13 mouse cellular contexts compared by ENCODE assay signal in genomic region chr3:122422276-122422675, GRCm38 (mm10).
A peak's percentile ranks its signal among the peaks of the same experiment; 100 is the strongest.
DNase-seq lines count a peak whose midpoint lies in the region; ATAC-seq lines count a peak whose summit lies in the region.
"Had no signal": no experiment of that assay in that cellular context is flagged by ENCODE, and none has a peak within 500 bp of the region (broad histone marks: within the 10 kb centered on the region; RNA-seq: fewer than 3 reads in every experiment).

No protein-coding gene starts in this region.

- H3K4me3 ChIP-seq in forebrain, embryonic 12.5 days (replicated peaks), result no peak overlapping the region
- no peak overlapping the region for H3K4me3 ChIP-seq in forebrain, embryonic 14.5 days (ENCODE audit: low read depth, low read length)
- no peak overlapping the region for H3K4me3 ChIP-seq in lung, embryonic 16.5 days (ENCODE audit: low read length)
- no peak overlapping the region for H3K4me3 ChIP-seq in liver, embryonic 11.5 days (ENCODE audit: low read depth, low read length)
- H3K4me3 ChIP-seq: midbrain, embryonic 15.5 days had no signal

- H3K4me2 ChIP-seq in forebrain, embryonic 12.5 days, result peak overlapping the region; percentile 86; the same call in 1 of the 2 replicates
- no peak overlapping the region for H3K4me2 ChIP-seq in forebrain, embryonic 14.5 days (ENCODE audit: low read length)
- peak overlapping the region; percentile 83; the same call in 1 of the 2 replicates for H3K4me2 ChIP-seq in lung, embryonic 16.5 days (ENCODE audit: low read depth, low read length)
- H3K4me2 ChIP-seq in liver, embryonic 11.5 days, result peak overlapping the region; percentile 65

- peaks cover 28% of the 10 kb centered on the region for H3K4me1 ChIP-seq in forebrain, embryonic 12.5 days
- peaks cover 3% of the 10 kb centered on the region; the same call in 1 of the 2 replicates for H3K4me1 ChIP-seq in forebrain, embryonic 14.5 days (ENCODE audit: control insufficient read depth, insufficient read depth, low read length)
- peaks cover 18% of the 10 kb centered on the region for H3K4me1 ChIP-seq in lung, embryonic 16.5 days (replicated peaks; ENCODE audit: control insufficient read depth, insufficient read depth, low read length)
- H3K4me1 ChIP-seq in liver, embryonic 11.5 days (replicated peaks; ENCODE audit: control insufficient read depth, insufficient read depth, low read length), result no peaks in the 10 kb centered on the region; the same call in none of the 2 replicates

- no peak overlapping the region for H3K9ac ChIP-seq in forebrain, embryonic 12.5 days
- no peak overlapping the region for H3K9ac ChIP-seq in forebrain, embryonic 14.5 days (ENCODE audit: low read length)
- H3K9ac ChIP-seq in lung, embryonic 16.5 days (ENCODE audit: low read length), result no peak overlapping the region
- no peak overlapping the region for H3K9ac ChIP-seq in liver, embryonic 11.5 days (ENCODE audit: low read depth, low read length)
- H3K9ac ChIP-seq: midbrain, embryonic 15.5 days had no signal

- no peak for ATAC-seq in forebrain, embryonic 12.5 days (ENCODE audit: low FRiP score)
- ATAC-seq in forebrain, embryonic 14.5 days, result no peak
- peak; percentile 21; the same call in 1 of the 2 replicates for ATAC-seq in lung, embryonic 16.5 days (ENCODE audit: low read depth)
- ATAC-seq in liver, embryonic 11.5 days (replicated peaks; ENCODE audit: low FRiP score), result no peak
- ATAC-seq: midbrain, embryonic 15.5 days had no signal

- DNase-seq in forebrain, embryonic 14.5 days (ENCODE audit: low spot score), result no peak
- no peak for DNase-seq in lung, postnatal 36 days
- DNase-seq in MN1 (ENCODE audit: low spot score), result peak; percentile 36
- no peak for DNase-seq in liver, embryonic 11.5 days (ENCODE audit: low spot score)
- DNase-seq in spleen, postnatal 4 days (ENCODE audit: low spot score in 2 of 2), result no peak
- no peak for DNase-seq in testis, postnatal 14 days (ENCODE audit: low spot score)
- DNase-seq: gastrocnemius, postnatal 14 days; kidney, postnatal 36 days; spleen, adult 18-20 months; thymus, adult 2 months had no signal

- no peaks in the 10 kb centered on the region for H3K9me3 ChIP-seq in forebrain, embryonic 12.5 days
- no peaks in the 10 kb centered on the region for H3K9me3 ChIP-seq in forebrain, embryonic 14.5 days (replicated peaks; ENCODE audit: control insufficient read depth, low read length)
- H3K9me3 ChIP-seq in lung, embryonic 16.5 days (ENCODE audit: control insufficient read depth, low read length), result no peaks in the 10 kb centered on the region
- no peaks in the 10 kb centered on the region for H3K9me3 ChIP-seq in liver, embryonic 11.5 days (ENCODE audit: control insufficient read depth, low read length)
- H3K9me3 ChIP-seq: midbrain, embryonic 15.5 days had no signal

- WGBS in forebrain, embryonic 12.5 days, result 87% methylated on average over 7 of the region's 7 CpGs
- WGBS in forebrain, embryonic 14.5 days, result 87% methylated on average over 7 of the region's 7 CpGs
- 59% methylated on average over 7 of the region's 7 CpGs for WGBS in lung, embryonic 16.5 days
- 55% methylated on average over 7 of the region's 7 CpGs for WGBS in liver, embryonic 11.5 days

- H3K27me3 ChIP-seq in forebrain, embryonic 12.5 days, result peaks cover 14% of the 10 kb centered on the region; the same call in 1 of the 2 replicates
- H3K27me3 ChIP-seq in forebrain, embryonic 14.5 days (replicated peaks; ENCODE audit: control insufficient read depth, insufficient read depth, low read length), result 0 out of 2 replicates have a peak, but pooled peaks cover 3% of the 10 kb centered on the region
- no peaks in the 10 kb centered on the region for H3K27me3 ChIP-seq in lung, embryonic 16.5 days (ENCODE audit: control insufficient read depth, insufficient read depth, low read depth, low read length)
- H3K27me3 ChIP-seq in liver, embryonic 11.5 days (replicated peaks; ENCODE audit: control insufficient read depth, insufficient read depth, low read length), result peaks cover 32% of the 10 kb centered on the region
- H3K27me3 ChIP-seq: midbrain, embryonic 15.5 days had no signal

- no peaks in the 10 kb centered on the region for H3K36me3 ChIP-seq in forebrain, embryonic 12.5 days (replicated peaks)
- H3K36me3 ChIP-seq in forebrain, embryonic 14.5 days (ENCODE audit: control insufficient read depth, insufficient read depth, low read length), result no peaks in the 10 kb centered on the region
- no peaks in the 10 kb centered on the region; the same call in 1 of the 2 replicates for H3K36me3 ChIP-seq in lung, embryonic 16.5 days (ENCODE audit: control insufficient read depth, insufficient read depth, low read length)
- H3K36me3 ChIP-seq in liver, embryonic 11.5 days (ENCODE audit: control insufficient read depth, insufficient read depth, low read length), result no peaks in the 10 kb centered on the region
- H3K36me3 ChIP-seq: midbrain, embryonic 15.5 days had no signal

- H3K27ac ChIP-seq in forebrain, embryonic 12.5 days, result no peak overlapping the region
- no peak overlapping the region for H3K27ac ChIP-seq in forebrain, embryonic 14.5 days (ENCODE audit: low read depth, low read length)
- H3K27ac ChIP-seq in lung, embryonic 16.5 days (ENCODE audit: low read length), result no peak overlapping the region
- H3K27ac ChIP-seq in liver, embryonic 11.5 days (ENCODE audit: low read depth, low read length), result peak overlapping the region; percentile 43; the same call in 1 of the 2 replicates
- H3K27ac ChIP-seq: midbrain, embryonic 15.5 days had no signal
